Mouse (Mus musculus) hindbrain, embryonic 14.5 days (tissue): ENCODE data around the gene Pld6. TPM values are rescaled to one million over a fixed set of nuclear protein-coding genes. Genes with fewer than 3 reads are reported as not detected.

Experiments
- ATAC-seq: fragments of 200-750 bp; cut with Nextera tagmentation; 2 replicates; pipeline ENCODE4 v1.8.0; 2017; ENCODE audit warnings: moderate number of reproducible peaks, mild to moderate bottlenecking, moderate TSS enrichment, moderate library complexity; ENCODE audit not compliant: low FRiP score
- DNase-seq: peaks from one replicate; pipeline ENCODE4 v3.0.0-alpha.2; 2015; ENCODE audit warnings: low spot score
- H3K27ac ChIP-seq: fragments of 300-500 bp; sonication (generic); 2 replicates; pipeline ENCODE4 v1.5.1; 2014; ENCODE audit warnings: mild to moderate bottlenecking, moderate library complexity
- H3K27me3 ChIP-seq: fragments of 300-500 bp; sonication (generic); 2 replicates; pipeline ENCODE4 v1.6.1; 2014; ENCODE audit warnings: mild to moderate bottlenecking, low read length, mixed read lengths; ENCODE audit not compliant: control insufficient read depth, insufficient read depth
- H3K36me3 ChIP-seq: fragments of 300-500 bp; sonication (generic); replicated peaks from 2 replicates; pipeline ENCODE4 v1.6.1; 2014; ENCODE audit not compliant: control insufficient read depth, insufficient read depth
- H3K4me1 ChIP-seq: fragments of 300-500 bp; sonication (generic); replicated peaks from 2 replicates; pipeline ENCODE4 v1.6.1; 2014; ENCODE audit warnings: antibody characterized with exemption, low read length, mixed read lengths; ENCODE audit not compliant: control insufficient read depth, insufficient read depth
- H3K4me2 ChIP-seq: fragments of 300-500 bp; sonication (generic); replicated peaks from 2 replicates; pipeline ENCODE4 v1.6.1; 2014; ENCODE audit warnings: mild to moderate bottlenecking, moderate library complexity
- H3K4me3 ChIP-seq: fragments of 300-500 bp; sonication (generic); replicated peaks from 2 replicates; pipeline ENCODE4 v1.5.1; 2014; ENCODE audit warnings: mild to moderate bottlenecking, low read length
- H3K9ac ChIP-seq: fragments of 300-500 bp; sonication (generic); 2 replicates; pipeline ENCODE4 v1.6.1; 2014
- H3K9me3 ChIP-seq: fragments of 300-500 bp; sonication (generic); 2 replicates; pipeline ENCODE4 v1.6.1; 2016; ENCODE audit warnings: low read length; ENCODE audit not compliant: control insufficient read depth
- WGBS: fragments of 180-500 bp; shearing (Covaris S2); extraction: QIAGEN DNeasy Blood & Tissue Kit; methylation state at CpG from one replicate; pipeline ENCODE4 v1.1.7; 2014; 5-methylcytosine and 5-hydroxymethylcytosine counted together
- polyA plus RNA-seq: library from polyadenylated mRNA; unstranded; fragments of >200 nt; fragmentation: Nextera tagmentation; extraction: Ambion mirVana; gene quantifications from 2 replicates; pipeline ENCODE4 v1.2.1, GENCODE M21; 2014

The Pld6 gene
- polyA plus RNA-seq, 1 experiment from 2014 or later = 4.3 TPM

DNA sequence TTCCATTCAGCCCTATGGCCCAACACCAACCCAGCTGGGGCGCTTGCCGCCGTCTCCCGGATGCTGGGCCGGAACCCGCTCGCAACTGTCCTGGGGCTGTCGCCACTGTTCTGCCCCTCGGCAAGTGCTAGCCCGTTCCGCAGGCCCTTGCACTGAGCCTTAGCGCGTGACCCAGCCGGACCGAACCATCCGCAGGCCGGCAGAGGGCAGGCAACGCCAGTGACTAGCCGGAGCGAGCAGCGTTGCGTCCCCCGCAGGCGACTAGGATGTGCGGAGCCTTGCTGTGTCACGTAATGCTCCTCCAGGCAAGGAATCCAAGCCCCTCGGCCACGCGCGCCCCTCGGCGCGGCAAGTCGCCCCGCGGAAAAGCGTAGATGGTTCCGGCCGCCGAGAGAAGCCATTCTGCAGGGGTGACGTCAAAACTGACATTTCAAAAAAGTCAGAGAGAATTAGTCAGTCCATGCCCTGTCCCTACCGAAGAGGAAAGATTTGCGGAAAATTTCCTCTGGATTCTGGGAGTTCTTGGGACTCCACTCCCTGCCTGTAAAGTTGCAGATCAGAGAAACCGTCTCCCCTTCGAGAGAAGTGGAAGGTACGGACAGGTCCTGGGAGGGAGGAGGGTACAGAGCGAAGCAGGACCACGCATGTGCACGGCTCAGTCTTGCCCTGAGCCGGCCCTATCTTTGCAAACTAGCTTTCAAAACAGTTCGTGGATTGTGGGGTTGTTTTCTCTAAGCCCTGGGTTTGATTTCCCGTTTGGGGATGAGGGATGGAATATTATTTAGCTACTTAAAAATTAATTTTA lies 22.4 kb upstream of the Pld6 start, which contains the start of gene Flcn:
TSS of gene Flcn (minus strand) at position 347 of the 805 bp plus-strand sequence.
- H3K9me3 ChIP-seq = no peaks in the 10 kb centered on the region
- peak within 1 kb of the TSS; percentile 69 for H3K4me2 ChIP-seq
- peak; percentile 79 for DNase-seq
- peak; percentile 95 for ATAC-seq
- H3K4me3 ChIP-seq = peak within 1 kb of the TSS; percentile 62
- peak within 1 kb of the TSS; percentile 96 for H3K27ac ChIP-seq
- H3K9ac ChIP-seq = peak within 1 kb of the TSS; percentile 78
- H3K4me1 ChIP-seq = peaks cover 9% of the 10 kb centered on the region
- H3K36me3 ChIP-seq = peaks cover 31% of the 10 kb centered on the region
- H3K27me3 ChIP-seq = no peaks in the 10 kb centered on the region
- WGBS = under 1% methylated on average over 52 of the region's 52 CpGs

DNA sequence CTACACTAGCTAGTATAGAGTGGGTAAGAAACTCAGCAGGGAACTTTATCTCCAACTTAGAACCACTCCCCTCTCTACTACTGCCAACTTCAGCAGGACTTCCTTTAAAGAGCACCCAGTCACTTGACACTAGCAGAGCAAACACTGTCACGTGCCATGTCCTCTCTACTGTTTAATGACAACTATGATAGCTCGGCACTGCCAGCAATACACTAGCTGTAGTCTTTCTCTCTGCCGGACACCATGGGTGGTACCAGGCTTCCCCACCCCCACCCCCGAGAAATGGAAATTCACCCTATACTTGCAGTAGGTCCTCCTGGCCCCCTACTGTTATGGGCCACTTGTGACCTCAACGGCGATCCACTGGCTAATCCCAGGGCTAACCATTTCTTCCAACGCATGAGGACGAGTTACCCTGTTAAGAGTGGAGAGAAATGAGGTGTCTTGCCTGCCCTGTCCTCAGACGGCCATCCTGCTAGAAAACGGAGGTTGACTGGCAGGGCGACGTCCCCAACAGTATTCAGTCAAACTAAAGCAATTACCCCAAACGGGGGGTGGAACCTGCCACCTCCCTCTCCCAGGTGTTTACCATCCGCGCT lies 21.7 kb upstream of the Pld6 start:
- no peak for DNase-seq
- ATAC-seq = no peak
- Histone ChIP-seq H3K4me3 (peak overlapping the region; percentile 62), H3K36me3 (peaks cover 38% of the 10 kb centered on the region), H3K27me3 (no peaks in the 10 kb centered on the region), H3K4me2 (peak overlapping the region; percentile 69), H3K9me3 (no peaks in the 10 kb centered on the region), H3K27ac (peak overlapping the region; percentile 96), H3K9ac (peak overlapping the region; percentile 78), H3K4me1 (peaks cover 9% of the 10 kb centered on the region)
- 0% methylated on average over 15 of the region's 15 CpGs for WGBS

DNA sequence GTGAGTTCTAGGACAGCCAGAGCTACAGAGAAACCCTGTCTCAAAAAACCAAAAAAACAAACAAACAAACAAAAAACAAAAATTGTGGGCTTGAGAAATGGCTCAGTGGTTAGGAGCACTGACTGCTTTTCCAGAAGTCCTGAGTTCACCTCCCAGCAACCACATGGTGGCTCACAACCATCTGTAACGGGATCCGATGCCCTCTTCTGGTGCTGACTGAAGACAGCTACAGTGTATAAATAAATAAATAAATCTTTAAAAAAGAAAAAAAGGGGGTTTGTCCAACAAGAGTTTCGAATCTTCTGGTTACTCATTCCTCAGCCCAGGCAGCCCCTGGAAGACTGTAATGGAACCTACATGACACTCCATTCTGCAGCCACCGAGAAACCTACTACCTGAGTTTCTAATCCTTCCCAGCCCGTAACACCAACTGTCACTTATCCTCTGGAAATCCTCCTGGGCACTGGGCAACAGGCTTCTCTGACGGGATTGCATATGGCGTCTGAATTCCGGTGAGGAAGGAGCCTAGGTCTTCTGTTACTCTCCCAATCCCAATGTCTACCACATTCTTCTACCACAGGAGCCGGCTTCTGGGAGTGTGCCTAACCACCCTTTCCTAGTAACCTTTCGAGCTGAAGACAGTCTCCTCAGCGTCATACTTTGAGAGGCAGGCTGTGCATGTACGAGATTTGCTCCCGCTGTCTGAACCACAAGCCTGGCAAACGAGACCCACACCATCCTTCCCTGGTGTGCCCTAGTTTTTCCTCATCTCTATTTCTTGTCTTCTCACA lies 20.9 kb upstream of the Pld6 start:
- Histone ChIP-seq H3K27me3 (no peaks in the 10 kb centered on the region), H3K9me3 (no peaks in the 10 kb centered on the region), H3K36me3 (peaks cover 46% of the 10 kb centered on the region), H3K9ac (peak overlapping the region; percentile 78), H3K4me3 (peak overlapping the region; percentile 62), H3K27ac (no peak overlapping the region), H3K4me2 (peak overlapping the region; percentile 69), H3K4me1 (peaks cover 9% of the 10 kb centered on the region)
- WGBS = 68% methylated on average over 14 of the region's 14 CpGs
- DNase-seq (no peak), ATAC-seq (no peak)

DNA sequence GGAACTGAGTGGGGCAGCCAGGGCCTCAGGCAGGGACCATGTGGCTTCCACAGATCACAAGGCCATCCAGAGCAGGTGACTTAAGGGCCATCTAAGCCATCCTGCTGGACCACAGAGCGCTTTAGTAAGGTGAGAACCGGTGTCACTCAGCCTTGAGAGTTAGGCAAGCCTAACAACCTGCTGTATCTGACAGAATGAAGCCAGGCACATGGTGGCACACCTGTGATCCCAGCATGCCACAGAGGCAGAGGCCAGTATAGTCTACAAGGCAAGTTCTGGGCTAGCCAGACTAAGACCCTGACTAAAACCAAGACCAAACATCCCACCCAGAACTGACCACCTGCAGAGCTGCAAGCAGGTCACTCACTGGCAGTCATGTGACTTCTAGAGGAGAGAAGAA lies 18.2 kb upstream of the Pld6 start:
- WGBS = 96% methylated on average over 2 of the region's 2 CpGs
- ATAC-seq = no peak
- no peak overlapping the region for H3K9ac ChIP-seq
- H3K9me3 ChIP-seq = no peaks in the 10 kb centered on the region
- no peak overlapping the region for H3K4me3 ChIP-seq
- H3K4me2 ChIP-seq = no peak overlapping the region
- H3K36me3 ChIP-seq = peaks cover 73% of the 10 kb centered on the region
- peaks cover 9% of the 10 kb centered on the region for H3K4me1 ChIP-seq
- H3K27ac ChIP-seq = no peak overlapping the region
- DNase-seq = no peak
- no peaks in the 10 kb centered on the region for H3K27me3 ChIP-seq

DNA sequence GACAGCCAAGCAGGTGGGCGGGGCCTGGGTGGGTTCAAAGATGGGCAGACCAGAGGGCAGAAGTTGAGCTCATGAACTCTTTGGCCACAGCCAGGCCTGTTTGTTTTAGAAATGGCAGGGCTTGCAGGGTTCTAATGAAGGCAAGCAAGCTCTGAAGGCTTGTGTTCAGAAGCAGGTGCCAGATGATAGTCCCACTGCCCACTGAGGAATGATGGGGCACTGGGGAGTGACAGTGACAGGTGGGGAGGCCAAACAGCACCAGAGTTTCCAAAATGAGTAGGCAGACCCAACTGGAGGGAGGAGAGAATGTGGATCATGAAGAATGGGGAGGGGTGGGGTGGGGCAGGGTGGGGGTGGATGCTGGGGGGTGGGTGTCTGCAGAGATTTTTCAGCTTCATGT lies 17.8 kb upstream of the Pld6 start:
- H3K9ac ChIP-seq = no peak overlapping the region
- no peaks in the 10 kb centered on the region for H3K27me3 ChIP-seq
- WGBS = 92% methylated on average over 1 of the region's 1 CpGs
- peaks cover 77% of the 10 kb centered on the region for H3K36me3 ChIP-seq
- ATAC-seq (no peak), DNase-seq (no peak)
- H3K4me1 ChIP-seq = peaks cover 9% of the 10 kb centered on the region
- H3K9me3 ChIP-seq = no peaks in the 10 kb centered on the region
- H3K4me2 ChIP-seq = no peak overlapping the region
- H3K27ac ChIP-seq = no peak overlapping the region
- H3K4me3 ChIP-seq = no peak overlapping the region

DNA sequence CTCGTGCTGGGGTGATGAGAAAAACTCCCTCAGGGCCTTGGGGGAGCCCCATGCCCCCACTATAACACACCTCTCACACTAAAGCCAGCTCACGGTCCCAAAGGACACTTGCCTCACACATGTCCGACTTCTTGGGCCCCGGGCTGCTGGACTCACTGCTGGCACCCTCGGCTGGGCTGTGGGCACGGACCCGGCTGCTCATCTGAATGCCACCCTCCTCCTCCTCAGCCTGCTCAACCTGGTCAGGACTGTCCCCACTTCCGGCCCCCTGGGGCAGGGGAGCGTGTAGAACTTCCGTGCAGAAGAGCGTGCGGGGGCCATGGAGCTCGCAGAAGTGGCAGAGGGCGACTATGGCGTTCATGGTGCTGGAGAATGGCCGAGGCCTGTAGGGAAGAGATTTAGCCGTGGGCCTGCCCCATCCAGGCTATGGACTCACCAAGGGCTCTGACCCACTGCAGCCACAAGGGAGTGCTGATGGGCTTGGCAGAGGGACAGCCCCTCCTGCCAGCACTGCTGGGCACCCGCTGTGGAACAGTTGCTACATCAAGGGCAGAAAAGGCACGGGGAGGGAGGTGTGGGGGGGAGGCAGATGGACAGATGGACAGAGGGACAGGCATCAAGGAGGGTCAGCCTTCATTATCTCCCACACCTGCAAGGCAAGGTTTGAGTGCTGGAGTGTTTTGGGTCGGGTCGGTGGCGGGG lies 17.1 kb upstream of the Pld6 start:
- Histone ChIP-seq H3K4me2 (no peak overlapping the region), H3K9me3 (no peaks in the 10 kb centered on the region), H3K4me3 (no peak overlapping the region), H3K4me1 (peaks cover 9% of the 10 kb centered on the region), H3K27me3 (no peaks in the 10 kb centered on the region), H3K36me3 (peaks cover 84% of the 10 kb centered on the region), H3K27ac (no peak overlapping the region), H3K9ac (no peak overlapping the region)
- DNase-seq = no peak
- no peak for ATAC-seq
- 94% methylated on average over 22 of the region's 22 CpGs for WGBS

DNA sequence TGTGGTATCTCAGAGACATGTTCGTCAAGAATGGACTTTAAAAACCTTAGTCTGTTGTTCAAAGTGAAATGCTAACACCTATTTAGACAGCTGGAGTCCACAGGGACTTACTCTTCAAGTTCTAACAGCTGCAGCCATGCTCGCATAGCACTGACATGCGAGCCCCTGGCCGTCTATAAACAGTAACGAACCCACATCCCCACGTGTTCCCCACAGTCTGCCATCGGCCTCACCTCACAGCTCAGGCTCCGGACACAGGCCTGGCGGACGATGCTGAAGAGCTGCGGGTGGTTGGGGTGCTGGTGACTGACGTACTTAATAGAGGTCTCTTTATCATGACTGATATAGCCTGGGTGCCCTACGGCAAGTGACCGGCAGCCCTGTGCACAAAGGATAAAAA lies 16.1 kb upstream of the Pld6 start:
- H3K9me3 ChIP-seq = no peaks in the 10 kb centered on the region
- no peak overlapping the region for H3K4me2 ChIP-seq
- DNase-seq (no peak), ATAC-seq (no peak)
- H3K27me3 ChIP-seq = no peaks in the 10 kb centered on the region
- H3K27ac ChIP-seq = no peak overlapping the region
- H3K4me1 ChIP-seq = peaks cover 5% of the 10 kb centered on the region
- 94% methylated on average over 14 of the region's 14 CpGs for WGBS
- H3K4me3 ChIP-seq = no peak overlapping the region
- H3K36me3 ChIP-seq = peaks cover 95% of the 10 kb centered on the region
- H3K9ac ChIP-seq = no peak overlapping the region

DNA sequence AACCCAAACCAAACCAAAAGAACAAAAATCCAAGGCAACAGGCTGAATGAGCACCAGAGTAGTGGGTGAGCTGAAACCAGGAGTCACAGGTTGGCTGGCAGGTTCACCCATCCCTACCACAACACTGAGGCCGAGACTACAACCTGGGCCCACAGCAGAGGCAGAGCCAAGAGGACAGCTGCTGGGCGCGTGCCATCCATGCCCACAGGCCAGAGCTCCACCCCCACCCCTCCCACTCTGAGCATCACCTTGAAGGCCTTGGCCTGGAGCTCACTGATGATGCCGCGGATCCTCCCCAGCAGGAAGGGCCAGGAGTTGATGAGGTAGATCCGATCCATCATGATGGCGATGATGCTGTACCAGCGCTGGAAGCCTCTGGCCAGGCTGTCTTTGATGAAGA lies 14.4 kb upstream of the Pld6 start:
- no peak overlapping the region for H3K4me2 ChIP-seq
- 96% methylated on average over 8 of the region's 8 CpGs for WGBS
- peaks cover 100% of the 10 kb centered on the region for H3K36me3 ChIP-seq
- H3K9me3 ChIP-seq = no peaks in the 10 kb centered on the region
- no peaks in the 10 kb centered on the region for H3K27me3 ChIP-seq
- no peaks in the 10 kb centered on the region for H3K4me1 ChIP-seq
- no peak overlapping the region for H3K4me3 ChIP-seq
- no peak overlapping the region for H3K9ac ChIP-seq
- DNase-seq = no peak
- H3K27ac ChIP-seq = no peak overlapping the region
- ATAC-seq = no peak

DNA sequence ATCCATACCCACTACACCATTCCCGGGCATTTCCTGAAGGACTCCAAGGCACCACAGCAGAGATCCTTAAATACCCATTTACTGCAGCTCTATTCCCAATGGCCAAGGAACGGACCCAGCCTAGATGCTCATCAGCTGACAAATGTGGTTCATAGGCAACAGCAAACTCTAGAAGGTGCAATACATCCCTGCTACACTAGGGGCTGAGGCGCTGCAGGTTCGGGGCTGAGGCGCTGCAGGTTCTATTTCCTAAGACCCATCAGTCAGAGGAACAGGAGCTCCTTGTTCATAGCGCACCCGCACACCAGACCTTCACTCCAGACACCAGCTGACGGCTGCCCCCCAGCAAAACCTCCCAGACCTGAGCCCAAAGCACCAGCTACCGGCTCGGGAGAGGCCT lies 13.0 kb upstream of the Pld6 start:
- no peaks in the 10 kb centered on the region for H3K9me3 ChIP-seq
- WGBS = 93% methylated on average over 10 of the region's 10 CpGs
- H3K9ac ChIP-seq = no peak overlapping the region
- no peaks in the 10 kb centered on the region for H3K4me1 ChIP-seq
- no peak overlapping the region for H3K27ac ChIP-seq
- H3K36me3 ChIP-seq = peaks cover 100% of the 10 kb centered on the region
- H3K4me2 ChIP-seq = no peak overlapping the region
- ATAC-seq (no peak), DNase-seq (no peak)
- H3K27me3 ChIP-seq = no peaks in the 10 kb centered on the region
- no peak overlapping the region for H3K4me3 ChIP-seq
